Mouse (Mus musculus): ENCODE measurements around the gene Acsm3. TPM values are rescaled to one million over a fixed set of nuclear protein-coding genes. Genes with fewer than 3 reads are reported as not detected.

The Acsm3 gene
- 179 TPM for polyA plus RNA-seq (2014; fragmentation: Illumina TruSeq; extraction: RNeasy Lipid Tissue Mini Kit (QIAGEN cat#74804); ENCODE audit: low read depth, low replicate concordance)

DNA sequence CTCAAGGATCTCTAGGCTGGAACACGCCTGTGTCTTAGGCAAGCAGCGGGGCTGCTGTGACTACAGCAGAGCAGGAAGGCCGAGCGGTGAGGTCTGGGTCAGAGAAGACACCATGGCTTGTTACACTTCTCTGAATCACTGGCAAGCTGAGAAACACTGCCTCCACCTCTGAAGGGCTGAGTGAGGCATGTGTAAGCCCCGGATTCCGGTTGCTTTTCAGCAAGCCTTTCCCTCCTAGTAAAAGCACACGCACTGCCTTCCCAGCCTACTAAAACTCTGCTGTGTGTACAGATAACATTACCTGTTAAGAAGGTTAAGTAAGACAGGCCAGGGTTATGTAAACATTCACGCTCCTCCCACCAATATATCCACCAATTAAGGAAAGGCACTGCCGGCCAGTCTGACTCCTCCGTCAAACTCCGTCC is at the start of gene Acsm3:
TSS of gene Acsm3 (plus strand) at position 397 of the 425 bp plus-strand sequence.

GRCm38 (mm10) chr7:119720253-119720946 is 40.3 kb upstream of the Acsm3 start, which contains the start of gene Thumpd1:
Gene Thumpd1 (minus strand): TSS chr7:119720798.

GRCm38 (mm10) chr7:119793586-119794250 is 33.0 kb downstream of the Acsm3 start, which contains the start of the genes Rexo5 and Eri2:
Gene Rexo5 (plus strand): TSS chr7:119794006.
Gene Eri2 (minus strand): TSS chr7:119794058.

Other genes starting within 250 kb of the Acsm3 start
- 90.2 TPM for gene Acsm5, start 241.5 kb upstream of the Acsm3 start, polyA plus RNA-seq (2014; fragmentation: Illumina TruSeq; extraction: RNeasy Lipid Tissue Mini Kit (QIAGEN cat#74804); ENCODE audit: low read depth, low replicate concordance)
- 16.6 TPM for gene Pdilt, start 237.4 kb upstream of the Acsm3 start, polyA plus RNA-seq (2014; fragmentation: Illumina TruSeq; extraction: RNeasy Lipid Tissue Mini Kit (QIAGEN cat#74804); ENCODE audit: low read depth, low replicate concordance)
- gene Acsm2, start 206.6 kb upstream of the Acsm3 start, polyA plus RNA-seq (2014; fragmentation: Illumina TruSeq; extraction: RNeasy Lipid Tissue Mini Kit (QIAGEN cat#74804); ENCODE audit: low read depth, low replicate concordance), result 1.5 TPM
- 208 TPM for gene Acsm1, start 153.9 kb upstream of the Acsm3 start, polyA plus RNA-seq (2014; fragmentation: Illumina TruSeq; extraction: RNeasy Lipid Tissue Mini Kit (QIAGEN cat#74804); ENCODE audit: low read depth, low replicate concordance)
- gene Acsm4, start 70.9 kb upstream of the Acsm3 start, polyA plus RNA-seq (2014; fragmentation: Illumina TruSeq; extraction: RNeasy Lipid Tissue Mini Kit (QIAGEN cat#74804); ENCODE audit: low read depth, low replicate concordance), result not detected
- 20.1 TPM for gene Thumpd1, start 40.1 kb upstream of the Acsm3 start, polyA plus RNA-seq (2014; fragmentation: Illumina TruSeq; extraction: RNeasy Lipid Tissue Mini Kit (QIAGEN cat#74804); ENCODE audit: low read depth, low replicate concordance)
- 7.8 TPM for gene Rexo5, start 33.1 kb downstream of the Acsm3 start, polyA plus RNA-seq (2014; fragmentation: Illumina TruSeq; extraction: RNeasy Lipid Tissue Mini Kit (QIAGEN cat#74804); ENCODE audit: low read depth, low replicate concordance)
- 8.1 TPM for gene Eri2, start 33.1 kb downstream of the Acsm3 start, polyA plus RNA-seq (2014; fragmentation: Illumina TruSeq; extraction: RNeasy Lipid Tissue Mini Kit (QIAGEN cat#74804); ENCODE audit: low read depth, low replicate concordance)
- 7.5 TPM for gene Lyrm1, start 134.9 kb downstream of the Acsm3 start, polyA plus RNA-seq (2014; fragmentation: Illumina TruSeq; extraction: RNeasy Lipid Tissue Mini Kit (QIAGEN cat#74804); ENCODE audit: low read depth, low replicate concordance)
- gene Dcun1d3, start 135.4 kb downstream of the Acsm3 start, polyA plus RNA-seq (2014; fragmentation: Illumina TruSeq; extraction: RNeasy Lipid Tissue Mini Kit (QIAGEN cat#74804); ENCODE audit: low read depth, low replicate concordance), result 8.1 TPM

All from liver, adult 10 weeks (tissue).